Mouse (Mus musculus) spleen, embryonic (tissue): Measurements from ENCODE around the gene Eno3.

ENCODE experiments used
- CTCF ChIA-PET: fragments of 350-600 bp; sonication (Branson Sonifier 250); formaldehyde crosslinking; loops from one replicate; lab custom pipeline; 2022; lab: Charles Lee

Eno3 gene

GRCm38 (mm10) chr11:70678092-70678491 lies 21.1 kb downstream of the Eno3 start:
- CTCF ChIA-PET, result no interaction called here

GRCm38 (mm10) chr11:70678576-70678975 lies 21.6 kb downstream of the Eno3 start:
- CTCF ChIA-PET, result no interaction called here

GRCm38 (mm10) chr11:70679361-70679760 lies 22.4 kb downstream of the Eno3 start:
- CTCF ChIA-PET, result interaction anchor here (0.6 kb wide), 1 partner anchor 86 kb away, joined by 4 read pairs; no protein-coding TSS in a partner anchor

DNA sequence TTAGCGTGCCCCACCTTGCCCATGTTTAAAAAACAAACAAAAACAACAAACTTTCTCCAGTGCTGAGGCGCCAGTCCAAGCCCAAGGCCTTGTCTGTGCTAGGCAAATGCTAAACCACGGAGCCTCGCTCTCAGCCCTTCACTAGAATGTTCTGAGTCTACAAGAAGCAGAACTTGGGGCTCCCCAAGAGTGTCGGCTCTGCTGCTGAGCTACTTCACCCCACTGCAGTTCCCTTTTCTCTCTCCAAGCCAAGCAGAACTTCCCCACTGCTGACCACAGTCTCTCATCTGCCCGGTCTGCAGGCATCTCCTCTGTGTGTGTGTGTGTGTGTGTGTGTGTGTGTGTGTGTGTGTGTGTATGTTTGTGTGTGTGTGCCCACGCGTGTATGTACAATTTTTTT lies 22.9 kb downstream of the Eno3 start:
- CTCF ChIA-PET, result interaction anchor here (0.6 to 0.9 kb wide), 5 partner anchors 14 to 1435 kb away, joined by 4 to 25 read pairs (median 5); no protein-coding TSS in a partner anchor

DNA sequence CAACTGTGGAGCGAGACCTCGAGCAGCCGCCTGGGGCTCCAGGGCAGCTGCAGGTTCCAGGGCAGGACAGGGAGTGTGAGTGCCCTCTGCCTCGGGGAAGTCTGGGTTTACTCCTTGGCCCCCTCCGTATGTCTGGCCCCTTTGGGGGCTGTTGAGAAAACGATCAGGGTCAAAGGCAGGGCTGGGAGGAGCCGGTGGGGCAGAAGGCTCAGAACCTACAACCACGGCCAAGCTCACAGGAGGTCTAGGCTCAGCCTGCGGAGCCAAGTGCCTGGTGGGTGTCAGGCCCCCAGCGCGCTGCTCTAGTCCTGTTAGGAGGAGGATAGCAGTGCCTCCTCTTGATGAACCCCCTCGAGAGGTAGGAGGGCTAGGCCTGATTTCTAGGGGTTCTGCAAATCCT lies 24.2 kb downstream of the Eno3 start:
- CTCF ChIA-PET, result interaction anchor here (0.9 kb wide), 1 partner anchor 13 kb away, joined by 4 read pairs; no protein-coding TSS in a partner anchor

- CTCF ChIA-PET, result interaction anchor here (0.6 kb wide), 1 partner anchor 16 kb away, joined by 4 read pairs; no protein-coding TSS in a partner anchor
Measured at GRCm38 (mm10) chr11:70681897-70682581, 25.0 kb downstream of the Eno3 start.

DNA sequence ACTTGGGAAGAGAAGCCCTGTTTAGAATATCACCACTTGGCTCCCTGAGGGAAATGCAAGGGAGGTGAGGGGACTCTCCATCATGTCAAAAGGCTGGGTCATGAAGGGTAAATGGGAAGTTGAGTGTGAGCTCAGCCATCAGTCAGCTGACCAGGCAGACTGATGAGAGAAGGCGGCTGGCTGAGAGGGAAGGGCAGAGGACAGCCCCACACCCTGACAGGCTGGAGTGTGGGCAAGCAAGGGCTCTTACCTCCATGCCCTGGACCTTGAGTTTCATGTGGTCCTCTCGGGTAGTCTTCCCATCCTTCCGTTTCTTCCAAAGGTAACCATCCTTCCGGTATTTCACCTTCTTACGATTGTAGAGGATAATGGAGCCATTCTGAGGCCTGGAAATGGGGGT lies 26.6 kb downstream of the Eno3 start:
- CTCF ChIA-PET, result interaction anchor here (0.5 kb wide), 1 partner anchor 50 kb away, joined by 3 read pairs; no protein-coding TSS in a partner anchor

GRCm38 (mm10) chr11:70686901-70687566 lies 30.0 kb downstream of the Eno3 start:
- CTCF ChIA-PET, result interaction anchor here (0.6 kb wide), 1 partner anchor 19 kb away, joined by 3 read pairs; no protein-coding TSS in a partner anchor

- CTCF ChIA-PET, result interaction anchor here (0.6 kb wide), 1 partner anchor 19 kb away, joined by 3 read pairs; no protein-coding TSS in a partner anchor
Measured at GRCm38 (mm10) chr11:70687601-70688199, 30.7 kb downstream of the Eno3 start, which contains the start of gene Camta2. TSS of gene Camta2 (minus strand) at chr11:70688105.

GRCm38 (mm10) chr11:70688372-70688771 lies 31.4 kb downstream of the Eno3 start:
- CTCF ChIA-PET, result no interaction called here

DNA sequence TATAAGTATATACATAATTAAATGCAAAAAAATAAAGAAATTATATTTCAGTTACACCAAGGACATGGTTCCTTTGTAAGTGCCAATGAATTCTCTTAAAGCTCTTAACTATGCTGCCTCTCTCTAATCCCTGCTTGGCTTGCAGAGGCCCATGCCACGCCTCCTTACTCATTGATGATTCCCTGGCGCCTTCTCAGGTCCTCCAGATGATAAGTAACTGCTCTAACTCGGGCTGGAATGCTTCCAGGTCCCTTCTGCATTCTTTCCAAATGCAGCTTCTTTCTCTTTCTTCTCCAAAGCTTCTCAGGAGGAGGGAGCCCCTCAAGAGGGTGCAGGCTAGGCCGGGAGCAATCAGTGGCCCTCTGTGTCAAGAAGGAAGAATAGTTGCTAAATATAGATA lies 32.6 kb downstream of the Eno3 start:
- CTCF ChIA-PET, result no interaction called here

- CTCF ChIA-PET, result interaction anchor here (1.9 kb wide), 1 partner anchor 13 kb away, joined by 4 read pairs; no protein-coding TSS in a partner anchor
Measured at GRCm38 (mm10) chr11:70693504-70693903, 36.5 kb downstream of the Eno3 start.

- CTCF ChIA-PET, result interaction anchor here (0.6 kb wide), 1 partner anchor 59 kb away, joined by 3 read pairs; no protein-coding TSS in a partner anchor
Measured at GRCm38 (mm10) chr11:70697376-70697775, 40.4 kb downstream of the Eno3 start.

GRCm38 (mm10) chr11:70699051-70699450 lies 42.0 kb downstream of the Eno3 start:
- CTCF ChIA-PET, result interaction anchor here (0.6 to 1.0 kb wide), 2 partner anchors 32 to 78 kb away, joined by 3 to 4 read pairs; no protein-coding TSS in a partner anchor

DNA sequence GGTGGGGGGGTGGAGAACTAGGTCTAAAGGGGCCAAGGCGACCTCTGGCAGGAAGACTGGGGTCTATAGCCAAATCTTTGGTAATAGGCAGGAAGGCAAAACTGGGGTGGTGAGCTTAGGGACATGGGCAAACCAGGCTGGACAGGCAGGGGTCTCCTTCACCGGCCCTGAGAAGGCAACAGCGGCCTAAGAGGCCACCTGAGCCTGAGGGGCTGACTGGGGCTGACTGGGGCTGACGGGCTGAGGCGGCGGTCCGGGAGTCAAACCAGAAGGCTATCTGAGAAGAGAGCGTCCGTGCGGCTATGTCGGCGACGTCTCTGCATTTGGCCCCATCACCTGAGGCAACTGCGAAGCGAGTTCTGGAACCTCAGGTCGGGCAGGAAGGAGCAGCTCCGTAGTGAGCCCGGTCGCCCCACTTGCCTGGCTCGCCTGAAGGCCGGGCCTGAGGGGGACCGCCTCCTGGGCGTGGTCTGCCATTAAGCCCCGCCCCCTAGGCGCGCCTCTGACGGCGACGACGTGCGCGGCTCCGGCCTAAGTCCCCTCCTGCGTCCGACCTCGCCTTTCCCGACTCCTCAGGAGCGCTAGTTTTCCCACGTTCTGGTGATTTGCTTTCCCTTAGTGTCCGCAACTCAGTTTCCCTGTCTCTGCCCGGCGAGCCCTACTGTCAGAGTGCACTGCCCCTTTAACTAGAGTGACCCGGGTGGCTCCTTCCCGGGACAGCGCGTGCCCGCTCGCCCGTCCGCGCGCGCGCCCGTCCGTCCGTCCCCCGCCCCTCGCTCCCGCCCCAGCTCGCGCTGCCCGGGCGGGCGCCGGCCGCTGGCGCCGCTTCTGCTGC lies 42.9 kb downstream of the Eno3 start, which contains the start of the genes Inca1 and Kif1c:
Gene Inca1, minus strand, starts transcription at position 434 of the 835 bp plus-strand sequence.
Gene Kif1c, plus strand, starts transcription at position 827 of the 835 bp plus-strand sequence.
- CTCF ChIA-PET, result interaction anchor here (0.6 to 1.0 kb wide), 3 partner anchors 33 to 175 kb away, joined by 3 read pairs; partner anchors contain the start of gene Psmb6

GRCm38 (mm10) chr11:70700613-70701012 lies 43.6 kb downstream of the Eno3 start:
- CTCF ChIA-PET, result no interaction called here

GRCm38 (mm10) chr11:70701221-70701955 lies 44.4 kb downstream of the Eno3 start:
- CTCF ChIA-PET, result interaction anchor here (0.6 kb wide), 1 partner anchor 77 kb away, joined by 8 read pairs; no protein-coding TSS in a partner anchor

- CTCF ChIA-PET, result interaction anchor here (0.6 kb wide), 1 partner anchor 76 kb away, joined by 8 read pairs; no protein-coding TSS in a partner anchor
Measured at GRCm38 (mm10) chr11:70701984-70702733, 45.2 kb downstream of the Eno3 start.

DNA sequence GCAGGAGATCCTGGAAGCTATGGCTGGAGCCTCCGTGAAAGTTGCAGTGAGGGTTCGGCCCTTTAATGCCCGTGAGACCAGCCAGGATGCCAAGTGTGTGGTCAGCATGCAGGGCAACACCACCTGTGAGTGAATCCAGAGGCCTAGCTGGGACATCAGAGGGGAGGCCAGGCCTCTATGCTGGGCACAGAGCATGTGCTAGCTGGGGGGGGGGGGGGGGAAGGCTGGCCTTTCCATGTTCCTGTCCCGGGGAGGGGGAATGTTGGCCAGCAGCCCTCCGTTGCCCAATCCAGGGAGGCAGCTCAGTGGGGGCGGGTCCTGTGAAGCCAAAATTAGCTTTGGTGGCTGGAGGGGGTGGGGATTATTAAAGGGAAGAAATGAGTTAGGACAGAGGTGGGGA lies 45.8 kb downstream of the Eno3 start:
- CTCF ChIA-PET, result interaction anchor here (0.6 kb wide), 1 partner anchor 11 kb away, joined by 3 read pairs; no protein-coding TSS in a partner anchor
